Mouse (Mus musculus) WW6 (cell line): ENCODE measurements around the gene Pde4d.

ENCODE experiments used
- DNase-seq: peaks from one replicate; pipeline ENCODE4 v3.0.0-alpha.2; 2013; ENCODE audit warnings: low read depth, low spot score

Pde4d gene

GRCm38 (mm10) chr13:109171688-109172087 lies 721.9 kb downstream of the Pde4d start:
- no peak for DNase-seq

GRCm38 (mm10) chr13:109175281-109175680 lies 725.5 kb downstream of the Pde4d start:
- DNase-seq, result no peak

- no peak for DNase-seq
Measured at GRCm38 (mm10) chr13:109175852-109176621, 726.3 kb downstream of the Pde4d start.

- DNase-seq, result no peak
Measured at GRCm38 (mm10) chr13:109181363-109181762, 731.6 kb downstream of the Pde4d start.

- no peak for DNase-seq
Measured at GRCm38 (mm10) chr13:109190652-109191051, 740.9 kb downstream of the Pde4d start.

GRCm38 (mm10) chr13:109191176-109191575 lies 741.4 kb downstream of the Pde4d start:
- DNase-seq, result no peak

- DNase-seq, result no peak
Measured at GRCm38 (mm10) chr13:109205541-109205940, 755.8 kb downstream of the Pde4d start.

GRCm38 (mm10) chr13:109208607-109209006 lies 758.9 kb downstream of the Pde4d start:
- DNase-seq, result no peak

GRCm38 (mm10) chr13:109209413-109209812 lies 759.7 kb downstream of the Pde4d start:
- DNase-seq, result no peak

- no peak for DNase-seq
Measured at GRCm38 (mm10) chr13:109210403-109210802, 760.7 kb downstream of the Pde4d start.

- DNase-seq, result no peak
Measured at GRCm38 (mm10) chr13:109211471-109211870, 761.7 kb downstream of the Pde4d start.

GRCm38 (mm10) chr13:109211941-109212487 lies 762.3 kb downstream of the Pde4d start:
- no peak for DNase-seq

GRCm38 (mm10) chr13:109212788-109213473 lies 763.2 kb downstream of the Pde4d start:
- DNase-seq, result no peak

- no peak for DNase-seq
Measured at GRCm38 (mm10) chr13:109219019-109219725, 769.4 kb downstream of the Pde4d start.

GRCm38 (mm10) chr13:109228967-109229617 lies 779.3 kb downstream of the Pde4d start:
- no peak for DNase-seq

GRCm38 (mm10) chr13:109229618-109230334 lies 780.0 kb downstream of the Pde4d start:
- no peak for DNase-seq

GRCm38 (mm10) chr13:109230335-109230987 lies 780.7 kb downstream of the Pde4d start:
- no peak for DNase-seq

GRCm38 (mm10) chr13:109231848-109232460 lies 782.2 kb downstream of the Pde4d start:
- no peak for DNase-seq

GRCm38 (mm10) chr13:109232531-109232930 lies 782.8 kb downstream of the Pde4d start:
- DNase-seq, result no peak
